Comparison of ENCODE assay signal across 9 mouse cellular contexts in genomic region chr2:168588591-168589367, GRCm38 (mm10). TPM values are rescaled to one million over a fixed set of nuclear protein-coding genes. Genes with fewer than 3 reads are reported as not detected.
DNase-seq lines count a peak whose midpoint lies in the region; ATAC-seq and TF ChIP-seq lines count a peak whose summit lies in the region.
"Had no signal": no experiment of that assay in that cellular context is flagged by ENCODE, and none has a peak within 500 bp of the region (broad histone marks: within the 10 kb centered on the region; RNA-seq: fewer than 3 reads in every experiment).

No protein-coding gene starts in this region.

- no peak overlapping the region for H3K4me3 ChIP-seq in liver, embryonic 12.5 days
- H3K4me3 ChIP-seq in liver, embryonic 11.5 days (ENCODE audit: low read depth, low read length): no peak overlapping the region
- peak overlapping the region; percentile 71 for H3K4me3 ChIP-seq in heart, embryonic 15.5 days
- H3K4me3 ChIP-seq in myocyte: no peak overlapping the region

- H3ac ChIP-seq in myocyte (ENCODE audit: control insufficient read depth, insufficient read length): no peak overlapping the region

- peaks cover 31% of the 10 kb centered on the region for H3K4me1 ChIP-seq in liver, embryonic 12.5 days
- H3K4me1 ChIP-seq in liver, embryonic 11.5 days (replicated peaks; ENCODE audit: control insufficient read depth, insufficient read depth, low read length): peaks cover 23% of the 10 kb centered on the region
- H3K4me1 ChIP-seq in heart, embryonic 15.5 days (replicated peaks): peaks cover 70% of the 10 kb centered on the region

- no peak overlapping the region for H3K27ac ChIP-seq in liver, embryonic 12.5 days
- H3K27ac ChIP-seq in liver, embryonic 11.5 days (ENCODE audit: low read depth, low read length): no peak overlapping the region
- peak overlapping the region; percentile 93 for H3K27ac ChIP-seq in heart, embryonic 15.5 days
- H3K27ac ChIP-seq: liver, embryonic 15.5 days had no signal

- H3K9ac ChIP-seq in liver, embryonic 12.5 days: no peak overlapping the region
- H3K9ac ChIP-seq in liver, embryonic 11.5 days (ENCODE audit: low read depth, low read length): no peak overlapping the region
- peak overlapping the region; percentile 76 for H3K9ac ChIP-seq in heart, embryonic 15.5 days
- H3K9ac ChIP-seq: liver, embryonic 15.5 days had no signal

- H3K27me3 ChIP-seq in liver, embryonic 12.5 days (replicated peaks): peaks cover 56% of the 10 kb centered on the region
- H3K27me3 ChIP-seq in liver, embryonic 11.5 days (replicated peaks; ENCODE audit: control insufficient read depth, insufficient read depth, low read length): peaks cover 28% of the 10 kb centered on the region
- H3K27me3 ChIP-seq in heart, embryonic 15.5 days: peaks cover 13% of the 10 kb centered on the region
- H3K27me3 ChIP-seq in myocyte (ENCODE audit: control insufficient read depth, insufficient read depth, insufficient read length): no peaks in the 10 kb centered on the region

- no peaks in the 10 kb centered on the region for H3K79me2 ChIP-seq in myocyte (ENCODE audit: control insufficient read depth, insufficient read depth)

- no peaks in the 10 kb centered on the region for H3K36me3 ChIP-seq in liver, embryonic 12.5 days
- H3K36me3 ChIP-seq in liver, embryonic 11.5 days (ENCODE audit: control insufficient read depth, insufficient read depth, low read length): no peaks in the 10 kb centered on the region
- no peaks in the 10 kb centered on the region for H3K36me3 ChIP-seq in heart, embryonic 15.5 days
- no peaks in the 10 kb centered on the region for H3K36me3 ChIP-seq in myocyte (ENCODE audit: control insufficient read depth, insufficient read depth)
- H3K36me3 ChIP-seq: liver, embryonic 15.5 days had no signal

- TF ChIP-seq POLR2A in myocyte (IDR thresholded peaks at IDR 0.05; ENCODE audit: insufficient read length, low read depth): no peak

- peak overlapping the region; percentile 77; the same call in 1 of the 2 replicates for H3K4me2 ChIP-seq in liver, embryonic 12.5 days
- no peak overlapping the region for H3K4me2 ChIP-seq in liver, embryonic 11.5 days
- H3K4me2 ChIP-seq in heart, embryonic 15.5 days: peak overlapping the region; percentile 75
- peak overlapping the region; percentile 41 for H3K4me2 ChIP-seq in myocyte (ENCODE audit: low read depth)

- no peaks in the 10 kb centered on the region for H3K9me3 ChIP-seq in liver, embryonic 12.5 days (replicated peaks)
- H3K9me3 ChIP-seq in liver, embryonic 11.5 days (ENCODE audit: control insufficient read depth, low read length): no peaks in the 10 kb centered on the region
- no peaks in the 10 kb centered on the region for H3K9me3 ChIP-seq in heart, embryonic 15.5 days (replicated peaks)
- H3K9me3 ChIP-seq: liver, embryonic 15.5 days had no signal

- DNase-seq in cerebellum, postnatal 10 days: peak; percentile 61 to 74
- DNase-seq in cerebellum, adult 9-10 months: no peak
- DNase-seq in liver, embryonic 11.5 days (ENCODE audit: low spot score): no peak
- DNase-seq in cerebellum, postnatal 25 days: no peak

- no peak for ATAC-seq in liver, embryonic 12.5 days
- no peak for ATAC-seq in liver, embryonic 11.5 days (replicated peaks; ENCODE audit: low FRiP score)
- ATAC-seq in heart, embryonic 15.5 days (replicated peaks; ENCODE audit: insufficient number of reproducible peaks, insufficient read depth, low FRiP score, low read depth): no peak
- ATAC-seq in erythroblast, adult 5-6 weeks (replicated peaks; ENCODE audit: low FRiP score, poor library complexity, severe bottlenecking): no peak

- 53% methylated on average over 11 of the region's 11 CpGs for WGBS in liver, embryonic 12.5 days (ENCODE audit: insufficient replicate concordance)
- 67% methylated on average over 11 of the region's 11 CpGs for WGBS in liver, embryonic 11.5 days
- WGBS in heart, embryonic 15.5 days: 22% methylated on average over 11 of the region's 11 CpGs

TF ChIP-seq in myocyte, 11 proteins besides CTCF, POLR2A, EP300 and RAD21:
- TF ChIP-seq MYOD1 (IDR thresholded peaks at IDR 0.05; ENCODE audit: control insufficient read depth in 1 of 3, insufficient read length in 2 of 3, low read depth in 2 of 3) (no peak), CEBPB (IDR thresholded peaks at IDR 0.05; ENCODE audit: insufficient read depth, poor library complexity, severe bottlenecking) (no peak), E2F4 (IDR thresholded peaks at IDR 0.05; ENCODE audit: insufficient read depth) (no peak), MYOG (IDR thresholded peaks at IDR 0.05; ENCODE audit: control insufficient read depth in 1 of 3, insufficient read depth in 1 of 3, insufficient read length in 2 of 3, low read depth in 2 of 3) (no peak), REST (IDR thresholded peaks at IDR 0.05; ENCODE audit: insufficient read depth, insufficient read length) (no peak), TCF3 (IDR thresholded peaks at IDR 0.05; ENCODE audit: insufficient read length, low read depth) (no peak), USF1 (IDR thresholded peaks at IDR 0.05; ENCODE audit: low read depth) (no peak)
TF ChIP-seq in myocyte: peak in this region for 0.

RNA-seq across cellular contexts. Expression of gene Nfatc2, which starts 12.7 kb away (rescaled TPM):
- polyA plus RNA-seq in liver, embryonic 12.5 days (2016; fragmentation: Nextera tagmentation; extraction: Ambion mirVana): 0.29 and 0.41 TPM in 2 replicates
- 0.77 TPM in 2 replicates for polyA plus RNA-seq in liver, embryonic 11.5 days (2014; fragmentation: Nextera tagmentation; extraction: Ambion mirVana)
- 9.7 and 10.5 TPM in 2 replicates for polyA plus RNA-seq in heart, embryonic 15.5 days (2015; fragmentation: Nextera tagmentation; extraction: Ambion mirVana)
- 0.55 TPM for polyA plus RNA-seq in myocyte (2012; fragmentation: generic; extraction: Trizol)
- total RNA-seq in erythroblast, adult 5-6 weeks (2015; ENCODE audit: low replicate concordance): 0.63 and 6.5 TPM in 2 replicates
- 0.43 and 1.1 TPM in 2 replicates for total RNA-seq in erythroblast, adult 5-6 weeks (2017; ENCODE audit: low replicate concordance)

Comparison
In these comparisons a context has a peak if more than half of its experiments do, and no peak if none do; other contexts are left out.
1. DNase-seq: peak in cerebellum, postnatal 10 days (2 of 2); none in cerebellum, adult 9-10 months (single experiment), liver, embryonic 11.5 days (single experiment) and cerebellum, postnatal 25 days (0 of 2).